Mouse (Mus musculus) embryo, embryonic 9.5 days (tissue): ENCODE measurements around the gene Mrpl45.
A peak's percentile ranks its signal among the peaks of the same experiment; 100 is the strongest.

ENCODE experiments used
- DNase-seq: peaks from one replicate; pipeline ENCODE4 v3.0.0-alpha.2; 2017; ENCODE audit errors: extremely low spot score

The Mrpl45 gene

DNA sequence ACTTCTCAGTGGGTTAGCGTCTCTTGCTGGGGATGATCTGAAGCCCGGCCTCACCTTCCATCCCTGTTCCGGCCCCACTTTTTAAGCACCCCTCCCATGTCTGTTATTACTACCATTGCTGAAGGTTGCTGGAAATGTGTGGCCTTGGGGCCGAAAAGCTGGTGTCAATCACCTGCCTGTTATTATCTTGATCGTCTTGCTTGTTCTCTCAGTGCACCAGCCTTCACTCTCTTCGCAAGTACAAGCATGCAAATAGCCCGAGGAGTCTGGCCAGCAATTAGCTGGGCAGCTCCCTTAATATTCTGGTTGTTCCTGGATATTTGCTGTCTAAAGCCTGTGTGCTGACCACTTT, 48.1 kb downstream of the Mrpl45 start:
- peak; percentile 15 for DNase-seq

GRCm38 (mm10) chr11:97365556-97365955, 50.0 kb downstream of the Mrpl45 start:
- DNase-seq: no peak

GRCm38 (mm10) chr11:97368501-97368900, 53.0 kb downstream of the Mrpl45 start:
- no peak for DNase-seq

DNA sequence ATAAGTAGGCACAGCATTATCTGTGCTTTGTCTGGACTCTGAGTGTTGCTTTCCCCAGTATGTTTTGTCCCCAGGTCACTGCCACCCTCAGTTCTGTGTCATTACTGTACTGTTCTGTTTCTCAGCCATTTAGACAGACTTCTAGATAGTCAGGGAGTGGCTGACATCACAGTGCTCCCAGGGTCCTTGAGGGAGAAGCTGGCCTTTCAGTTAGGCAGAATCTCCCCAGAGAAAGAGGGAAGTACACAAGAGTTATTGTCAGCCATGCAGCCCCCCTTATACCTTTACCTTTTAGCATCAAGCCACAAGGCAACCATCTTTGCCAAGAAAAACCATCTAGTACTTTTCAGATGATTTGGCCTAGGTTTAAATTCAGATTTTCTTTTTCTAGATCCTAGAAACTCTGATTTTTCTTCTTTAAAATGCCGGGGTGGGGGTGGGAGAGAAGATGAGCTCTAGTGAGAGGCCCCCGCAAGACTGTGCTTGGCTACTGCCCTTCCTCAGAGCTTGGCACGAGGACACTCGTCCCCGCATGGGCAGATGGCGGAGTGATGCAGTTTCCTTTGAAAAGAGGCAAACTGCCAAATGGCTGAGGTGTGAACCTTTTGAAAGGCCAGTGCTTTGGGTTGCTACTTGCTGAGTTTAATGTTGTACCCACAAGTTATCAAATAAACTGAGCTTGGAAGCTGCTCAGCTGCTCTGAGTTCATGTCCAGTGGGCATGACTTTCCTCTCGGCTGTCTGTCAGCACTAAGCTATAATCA, 55.0 kb downstream of the Mrpl45 start:
- no peak for DNase-seq

DNA sequence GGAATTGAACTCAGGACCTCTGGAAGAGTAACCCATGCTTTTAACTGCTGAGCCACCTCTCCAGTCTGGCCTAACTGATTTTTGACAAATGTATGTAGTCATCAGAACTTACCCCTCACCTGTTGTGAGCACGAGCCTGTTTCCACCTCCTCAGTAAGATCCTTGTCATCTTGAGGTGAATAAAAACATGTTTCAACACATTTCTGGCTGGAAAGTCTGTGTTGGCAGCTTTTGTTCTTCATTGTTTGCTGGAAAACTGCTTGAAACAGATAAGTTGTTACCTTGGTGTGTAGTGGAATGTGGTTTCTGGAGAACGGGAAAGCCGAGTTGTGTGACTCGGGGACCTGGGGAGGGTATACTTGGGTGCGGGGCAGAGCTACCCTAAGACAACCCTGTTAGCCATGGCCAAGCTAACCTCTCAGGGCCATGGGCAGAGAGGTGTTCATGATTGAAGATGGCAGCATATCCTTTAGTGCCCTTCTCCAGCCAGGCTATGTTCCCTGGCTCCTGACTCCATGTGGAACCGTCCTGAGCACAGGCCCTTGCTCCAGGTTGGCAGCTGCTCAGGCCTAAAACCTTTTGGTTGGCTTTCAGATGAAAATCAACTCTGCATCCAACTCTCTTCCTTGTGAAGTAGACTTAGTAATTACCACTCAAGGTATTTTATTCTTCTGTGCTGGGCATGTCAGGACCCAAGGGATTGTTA, 56.8 kb downstream of the Mrpl45 start:
- no peak for DNase-seq

GRCm38 (mm10) chr11:97373402-97373801, 57.9 kb downstream of the Mrpl45 start:
- no peak for DNase-seq
